Mouse (Mus musculus): ENCODE results near the gene Kmt2e. TPM values are rescaled to one million over a fixed set of nuclear protein-coding genes. Genes with fewer than 3 reads are reported as not detected.
"Not testable (repeated sequence)": the region's sequence is repeated elsewhere in the genome, so short reads cannot be mapped to it uniquely, and the experiment has no call there.

The Kmt2e gene
- total and polyA plus RNA-seq, 2 experiments from 2014 or later, result 61.7 to 149 TPM

GRCm38 (mm10) chr5:23440572-23440971 lies 6.3 kb downstream of the Kmt2e start:
- H3K27ac ChIP-seq (ENCODE audit: low read depth, low read length), result no peak overlapping the region
- H3K4me2 ChIP-seq (ENCODE audit: low read depth), result no peak overlapping the region
- TF ChIP-seq CTCF (IDR thresholded peaks at IDR 0.05; ENCODE audit: low read depth), result no peak
- ATAC-seq (no peak), DNase-seq (no peak)
- no peaks in the 10 kb centered on the region for H3K9me3 ChIP-seq (ENCODE audit: low read length)
- H3K4me3 ChIP-seq (ENCODE audit: low read depth, low read length), result no peak overlapping the region
- H3K9ac ChIP-seq, result no peak overlapping the region
- no peaks in the 10 kb centered on the region for H3K27me3 ChIP-seq (ENCODE audit: insufficient read depth, low read length)
- H3K4me1 ChIP-seq (ENCODE audit: insufficient read depth), result peaks cover 15% of the 10 kb centered on the region
- no peaks in the 10 kb centered on the region for H3K36me3 ChIP-seq (ENCODE audit: insufficient read depth)

DNA sequence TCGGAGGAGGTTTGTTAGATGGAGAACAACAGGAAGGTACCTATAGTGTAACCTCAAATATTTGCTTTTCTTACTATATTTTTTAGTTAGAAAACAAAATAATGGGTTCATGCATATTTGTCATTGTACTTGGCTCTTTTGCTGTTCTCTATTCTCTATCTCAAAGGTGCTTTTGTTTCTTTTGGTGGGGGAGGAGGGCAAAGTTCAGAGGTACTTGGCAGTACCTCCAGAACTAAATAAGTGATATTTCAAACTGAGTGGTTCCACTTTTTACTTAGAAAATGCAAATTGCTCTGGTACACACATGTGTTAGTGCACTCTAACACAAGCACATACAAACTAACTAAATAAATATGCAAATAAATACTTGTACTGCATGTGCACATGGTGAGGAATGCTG lies 7.7 kb downstream of the Kmt2e start:
- no peak for TF ChIP-seq CTCF (IDR thresholded peaks at IDR 0.05; ENCODE audit: low read depth)
- ATAC-seq, result no peak
- no peak overlapping the region for H3K4me3 ChIP-seq (ENCODE audit: low read depth, low read length)

GRCm38 (mm10) chr5:23444411-23444810 lies 10.2 kb downstream of the Kmt2e start:
- ATAC-seq (no peak), DNase-seq (no peak)
- no peaks in the 10 kb centered on the region for H3K9me3 ChIP-seq (ENCODE audit: low read length)
- H3K27ac ChIP-seq (ENCODE audit: low read depth, low read length), result no peak overlapping the region
- 0 out of 2 replicates have a peak, but pooled peaks cover under 1% of the 10 kb centered on the region for H3K36me3 ChIP-seq (ENCODE audit: insufficient read depth)
- 75% methylated on average over 4 of the region's 4 CpGs for WGBS
- peaks cover 3% of the 10 kb centered on the region; the same call in 1 of the 2 replicates for H3K4me1 ChIP-seq (ENCODE audit: insufficient read depth)
- H3K4me2 ChIP-seq (ENCODE audit: low read depth), result no peak overlapping the region
- TF ChIP-seq CTCF (IDR thresholded peaks at IDR 0.05; ENCODE audit: low read depth), result no peak
- H3K9ac ChIP-seq, result no peak overlapping the region
- no peak overlapping the region for H3K4me3 ChIP-seq (ENCODE audit: low read depth, low read length)
- no peaks in the 10 kb centered on the region for H3K27me3 ChIP-seq (ENCODE audit: insufficient read depth, low read length)

More for the DNA sequence above, 7.7 kb downstream of the Kmt2e start:
- no peaks in the 10 kb centered on the region for H3K27me3 ChIP-seq (ENCODE audit: insufficient read depth, low read length)
- no peaks in the 10 kb centered on the region for H3K9me3 ChIP-seq (ENCODE audit: low read length)
- no peaks in the 10 kb centered on the region for H3K36me3 ChIP-seq (ENCODE audit: insufficient read depth)
- 91% methylated on average over 1 of the region's 1 CpGs for WGBS
- H3K9ac ChIP-seq, result no peak overlapping the region
- H3K4me1 ChIP-seq (ENCODE audit: insufficient read depth), result peaks cover 11% of the 10 kb centered on the region; the same call in 1 of the 2 replicates
- no peak overlapping the region for H3K4me2 ChIP-seq (ENCODE audit: low read depth)
- no peak for DNase-seq
- H3K27ac ChIP-seq (ENCODE audit: low read depth, low read length), result no peak overlapping the region

DNA sequence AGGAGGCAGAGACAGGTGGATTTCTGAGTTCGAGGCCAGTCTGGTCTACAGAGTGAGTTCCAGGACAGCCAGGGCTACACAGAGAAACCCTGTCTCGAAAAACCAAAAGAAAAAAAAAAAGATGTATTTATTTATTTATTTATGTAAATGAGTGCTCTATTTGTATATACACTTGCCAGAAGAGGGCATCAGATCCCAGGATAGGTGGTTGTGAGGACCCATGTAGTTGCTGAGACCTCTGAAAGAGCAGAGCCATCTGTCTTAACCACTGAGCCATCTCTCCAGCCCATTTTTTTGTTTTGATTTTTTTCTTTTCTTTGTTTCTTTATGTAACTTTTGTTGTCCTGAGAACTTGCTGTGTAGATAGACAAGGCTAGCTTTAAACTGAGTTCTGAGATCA lies 19.3 kb downstream of the Kmt2e start:
- not testable (repeated sequence) for H3K4me2 ChIP-seq (ENCODE audit: low read depth); H3K27me3 ChIP-seq (ENCODE audit: insufficient read depth, low read length); H3K4me3 ChIP-seq (ENCODE audit: low read depth, low read length); ATAC-seq; H3K9me3 ChIP-seq (ENCODE audit: low read length); H3K27ac ChIP-seq (ENCODE audit: low read depth, low read length); DNase-seq; H3K9ac ChIP-seq; H3K4me1 ChIP-seq (ENCODE audit: insufficient read depth)
- WGBS, result 87% methylated on average over 2 of the region's 2 CpGs
- peaks cover 14% of the 10 kb centered on the region for H3K36me3 ChIP-seq (ENCODE audit: insufficient read depth)

DNA sequence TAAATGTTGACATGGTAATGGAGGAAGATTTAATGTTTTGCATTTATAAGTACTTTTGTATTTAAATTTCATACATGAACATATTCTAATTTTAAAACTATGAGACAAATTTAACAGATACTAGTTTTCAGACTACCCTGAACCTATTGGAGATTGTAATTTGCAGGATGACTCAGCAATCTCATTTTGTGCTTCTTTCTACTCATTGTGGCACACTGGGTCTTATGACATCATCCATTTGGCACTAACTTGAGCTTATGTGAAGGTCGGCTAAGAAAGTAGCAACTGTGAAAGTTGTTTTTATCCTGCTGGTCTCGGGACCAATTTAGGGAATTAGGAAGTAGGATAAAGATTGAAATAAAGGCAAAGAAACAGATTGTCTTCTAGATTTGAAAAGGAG lies 27.4 kb downstream of the Kmt2e start:
- H3K9ac ChIP-seq, result no peak overlapping the region
- no peak overlapping the region for H3K27ac ChIP-seq (ENCODE audit: low read depth, low read length)
- no peaks in the 10 kb centered on the region for H3K9me3 ChIP-seq (ENCODE audit: low read length)
- H3K27me3 ChIP-seq (ENCODE audit: insufficient read depth, low read length), result no peaks in the 10 kb centered on the region
- DNase-seq (no peak), ATAC-seq (no peak)
- WGBS, result 9% methylated on average over 2 of the region's 2 CpGs
- peaks cover 18% of the 10 kb centered on the region for H3K36me3 ChIP-seq (ENCODE audit: insufficient read depth)
- H3K4me2 ChIP-seq (ENCODE audit: low read depth), result no peak overlapping the region
- no peak for TF ChIP-seq CTCF (IDR thresholded peaks at IDR 0.05; ENCODE audit: low read depth)
- H3K4me1 ChIP-seq (ENCODE audit: insufficient read depth), result no peaks in the 10 kb centered on the region
- no peak overlapping the region for H3K4me3 ChIP-seq (ENCODE audit: low read depth, low read length)

GRCm38 (mm10) chr5:23464247-23464646 lies 30.0 kb downstream of the Kmt2e start:
- no peak for TF ChIP-seq CTCF (IDR thresholded peaks at IDR 0.05; ENCODE audit: low read depth)
- no peak overlapping the region for H3K9ac ChIP-seq
- H3K27me3 ChIP-seq (ENCODE audit: insufficient read depth, low read length), result no peaks in the 10 kb centered on the region
- no peak overlapping the region for H3K27ac ChIP-seq (ENCODE audit: low read depth, low read length)
- H3K9me3 ChIP-seq (ENCODE audit: low read length), result no peaks in the 10 kb centered on the region
- H3K4me1 ChIP-seq (ENCODE audit: insufficient read depth), result no peaks in the 10 kb centered on the region
- no peak for DNase-seq
- H3K4me2 ChIP-seq (ENCODE audit: low read depth), result no peak overlapping the region
- H3K36me3 ChIP-seq (ENCODE audit: insufficient read depth), result peaks cover 19% of the 10 kb centered on the region
- ATAC-seq, result no peak
- 92% methylated on average over 3 of the region's 3 CpGs for WGBS
- H3K4me3 ChIP-seq (ENCODE audit: low read depth, low read length), result no peak overlapping the region

GRCm38 (mm10) chr5:23464743-23465142 lies 30.5 kb downstream of the Kmt2e start:
- 87% methylated on average over 8 of the region's 8 CpGs for WGBS
- H3K36me3 ChIP-seq (ENCODE audit: insufficient read depth), result peaks cover 19% of the 10 kb centered on the region
- no peaks in the 10 kb centered on the region for H3K27me3 ChIP-seq (ENCODE audit: insufficient read depth, low read length)
- no peak for TF ChIP-seq CTCF (IDR thresholded peaks at IDR 0.05; ENCODE audit: low read depth)
- H3K9me3 ChIP-seq (ENCODE audit: low read length), result no peaks in the 10 kb centered on the region
- no peak overlapping the region for H3K4me2 ChIP-seq (ENCODE audit: low read depth)
- H3K27ac ChIP-seq (ENCODE audit: low read depth, low read length), result no peak overlapping the region
- DNase-seq (no peak), ATAC-seq (no peak)
- no peak overlapping the region for H3K9ac ChIP-seq
- no peaks in the 10 kb centered on the region for H3K4me1 ChIP-seq (ENCODE audit: insufficient read depth)
- no peak overlapping the region for H3K4me3 ChIP-seq (ENCODE audit: low read depth, low read length)

GRCm38 (mm10) chr5:23466546-23466945 lies 32.3 kb downstream of the Kmt2e start:
- DNase-seq (no peak), ATAC-seq (no peak)
- no peak for TF ChIP-seq CTCF (IDR thresholded peaks at IDR 0.05; ENCODE audit: low read depth)
- peaks cover 23% of the 10 kb centered on the region for H3K36me3 ChIP-seq (ENCODE audit: insufficient read depth)
- H3K27me3 ChIP-seq (ENCODE audit: insufficient read depth, low read length), result no peaks in the 10 kb centered on the region
- H3K4me3 ChIP-seq (ENCODE audit: low read depth, low read length), result no peak overlapping the region
- H3K4me2 ChIP-seq (ENCODE audit: low read depth), result no peak overlapping the region
- no peaks in the 10 kb centered on the region for H3K4me1 ChIP-seq (ENCODE audit: insufficient read depth)
- 90% methylated on average over 4 of the region's 4 CpGs for WGBS
- no peaks in the 10 kb centered on the region for H3K9me3 ChIP-seq (ENCODE audit: low read length)
- no peak overlapping the region for H3K9ac ChIP-seq
- H3K27ac ChIP-seq (ENCODE audit: low read depth, low read length), result no peak overlapping the region
